Mouse (Mus musculus): ENCODE data around the gene Apoc4.

GRCm38 (mm10) chr7:19691434-19691833 is 10.2 kb upstream of the Apoc4 start:
- TF ChIP-seq POLR2A (IDR thresholded peaks at IDR 0.05; ENCODE audit: extremely low read depth, insufficient read depth, low read length), result no peak; the same call in 1 of the 2 replicates
- TF ChIP-seq CTCF (IDR thresholded peaks at IDR 0.05; ENCODE audit: low read depth, low read length), result no peak
